Mouse (Mus musculus): Measurements from ENCODE around the gene Ccdc162.

The Ccdc162 gene

GRCm38 (mm10) chr10:41716029-41716897 lies at the start of gene Ccdc162:
Ccdc162 (minus strand) TSS chr10:41716634.
- DNase-seq: no peak

- peak; percentile 72 for DNase-seq
Observed at GRCm38 (mm10) chr10:41765586-41765985, 49.2 kb upstream of the Ccdc162 start.

- peak; percentile 34 for DNase-seq
Observed at GRCm38 (mm10) chr10:41763741-41764385, 47.4 kb upstream of the Ccdc162 start.

- DNase-seq: peak; percentile 42
Observed at GRCm38 (mm10) chr10:41760866-41761265, 44.4 kb upstream of the Ccdc162 start.

- DNase-seq: peak; percentile 51
Observed at GRCm38 (mm10) chr10:41758041-41758440, 41.6 kb upstream of the Ccdc162 start.

GRCm38 (mm10) chr10:41757226-41757625 lies 40.8 kb upstream of the Ccdc162 start:
- no peak for DNase-seq

- DNase-seq: peak; percentile 71
Observed at GRCm38 (mm10) chr10:41751867-41752480, 35.5 kb upstream of the Ccdc162 start.

- DNase-seq: peak; percentile 74
Observed at GRCm38 (mm10) chr10:41749306-41749705, 32.9 kb upstream of the Ccdc162 start.

- DNase-seq: peak; percentile 63
Observed at GRCm38 (mm10) chr10:41746554-41746953, 30.1 kb upstream of the Ccdc162 start.

GRCm38 (mm10) chr10:41744006-41744405 lies 27.6 kb upstream of the Ccdc162 start:
- peak; percentile 57 for DNase-seq

GRCm38 (mm10) chr10:41740221-41740620 lies 23.8 kb upstream of the Ccdc162 start:
- DNase-seq: peak; percentile 10

- DNase-seq: no peak
Observed at GRCm38 (mm10) chr10:41737245-41737644, 20.8 kb upstream of the Ccdc162 start.

GRCm38 (mm10) chr10:41735398-41735797 lies 19.0 kb upstream of the Ccdc162 start:
- DNase-seq: no peak

- DNase-seq: no peak
Observed at GRCm38 (mm10) chr10:41733214-41733613, 16.8 kb upstream of the Ccdc162 start.

- DNase-seq: no peak
Observed at GRCm38 (mm10) chr10:41731932-41732331, 15.5 kb upstream of the Ccdc162 start.

- no peak for DNase-seq
Observed at GRCm38 (mm10) chr10:41730746-41731145, 14.3 kb upstream of the Ccdc162 start.

GRCm38 (mm10) chr10:41726215-41726614 lies 9.8 kb upstream of the Ccdc162 start:
- no peak for DNase-seq

GRCm38 (mm10) chr10:41719587-41719986 lies 3.2 kb upstream of the Ccdc162 start:
- no peak for DNase-seq

GRCm38 (mm10) chr10:41715557-41715956 lies 877 bp downstream of the Ccdc162 start:
- DNase-seq: no peak

- no peak for DNase-seq
Observed at GRCm38 (mm10) chr10:41711467-41711866, 5.0 kb downstream of the Ccdc162 start.

GRCm38 (mm10) chr10:41710773-41711172 lies 5.7 kb downstream of the Ccdc162 start:
- no peak for DNase-seq

- DNase-seq: peak; percentile 90
Observed at GRCm38 (mm10) chr10:41709341-41709740, 7.1 kb downstream of the Ccdc162 start.

GRCm38 (mm10) chr10:41699669-41700068 lies 16.8 kb downstream of the Ccdc162 start:
- no peak for DNase-seq

GRCm38 (mm10) chr10:41697040-41697439 lies 19.4 kb downstream of the Ccdc162 start:
- DNase-seq: peak; percentile 89

All from heart, adult 11 months (tissue).